Mouse (Mus musculus) stomach, embryonic 15.5 days (tissue): ENCODE measurements around the gene Mpv17l2. TPM values are rescaled to one million over a fixed set of nuclear protein-coding genes. Genes with fewer than 3 reads are reported as not detected.

Experiments used
- ATAC-seq: fragments of 200-750 bp; cut with Nextera tagmentation; 2 replicates; pipeline ENCODE4 v1.8.0; 2017; ENCODE audit warnings: low read depth, moderate number of reproducible peaks, moderate TSS enrichment; ENCODE audit not compliant: insufficient read depth, low FRiP score
- H3K27ac ChIP-seq: fragments of 300-500 bp; sonication (generic); 2 replicates; pipeline ENCODE4 v1.5.1; 2015; ENCODE audit warnings: mild to moderate bottlenecking, inconsistent platforms
- H3K27me3 ChIP-seq: fragments of 300-500 bp; sonication (generic); replicated peaks from 2 replicates; pipeline ENCODE4 v1.6.1; 2015; ENCODE audit warnings: inconsistent platforms
- H3K36me3 ChIP-seq: fragments of 300-500 bp; sonication (generic); 2 replicates; pipeline ENCODE4 v1.6.1; 2015; ENCODE audit warnings: inconsistent platforms
- H3K4me1 ChIP-seq: fragments of 300-500 bp; sonication (generic); 2 replicates; pipeline ENCODE4 v1.6.1; 2015; ENCODE audit warnings: inconsistent platforms
- H3K4me2 ChIP-seq: fragments of 300-500 bp; sonication (generic); 2 replicates; pipeline ENCODE4 v1.6.1; 2015; ENCODE audit warnings: mild to moderate bottlenecking, inconsistent platforms
- H3K4me3 ChIP-seq: fragments of 300-500 bp; sonication (generic); replicated peaks from 2 replicates; pipeline ENCODE4 v1.5.1; 2015; ENCODE audit warnings: inconsistent platforms
- H3K9ac ChIP-seq: fragments of 300-500 bp; sonication (generic); 2 replicates; pipeline ENCODE4 v1.6.1; 2015; ENCODE audit warnings: inconsistent platforms
- H3K9me3 ChIP-seq: fragments of 300-500 bp; sonication (generic); 2 replicates; pipeline ENCODE4 v1.6.1; 2016; ENCODE audit warnings: inconsistent platforms
- WGBS: fragments of 180-500 bp; shearing (Covaris S2); methylation state at CpG from one replicate; pipeline ENCODE4 v1.1.7; 2015; 5-methylcytosine and 5-hydroxymethylcytosine counted together
- polyA plus RNA-seq: library from polyadenylated mRNA; unstranded; fragments of >200 nt; fragmentation: Nextera tagmentation; extraction: Ambion mirVana; gene quantifications from 2 replicates; pipeline ENCODE4 v1.2.1, GENCODE M21; 2015

Mpv17l2 gene
- polyA plus RNA-seq, 1 experiment from 2014 or later, result 44.4 TPM

DNA sequence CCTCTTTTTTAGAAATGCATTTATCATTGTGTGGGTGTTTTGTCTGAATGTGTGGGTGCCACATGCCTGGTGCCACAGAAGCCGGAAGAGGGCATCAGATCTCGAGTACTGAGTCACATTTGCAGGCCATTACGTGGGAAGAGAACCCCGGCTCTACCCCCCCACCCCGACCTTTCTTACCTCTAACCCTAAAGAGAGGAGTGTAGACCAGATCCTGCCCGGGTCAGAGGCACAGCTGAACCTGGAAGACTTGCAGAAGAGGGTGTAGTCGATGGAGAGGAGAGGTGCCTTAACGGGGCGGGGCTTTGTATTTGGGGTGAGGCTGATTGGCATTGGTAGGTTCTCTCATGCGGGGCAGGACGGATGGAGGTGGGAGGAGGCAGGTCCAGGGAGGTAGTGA lies 15.9 kb downstream of the Mpv17l2 start:
- no peak overlapping the region for H3K4me3 ChIP-seq
- no peak overlapping the region for H3K9ac ChIP-seq
- H3K27me3 ChIP-seq, result peaks cover 67% of the 10 kb centered on the region
- H3K36me3 ChIP-seq, result no peaks in the 10 kb centered on the region
- H3K4me1 ChIP-seq, result peaks cover 14% of the 10 kb centered on the region
- H3K4me2 ChIP-seq, result no peak overlapping the region
- no peak for ATAC-seq
- H3K27ac ChIP-seq, result no peak overlapping the region
- no peaks in the 10 kb centered on the region for H3K9me3 ChIP-seq
- WGBS, result 48% methylated on average over 11 of the region's 11 CpGs

GRCm38 (mm10) chr8:70743656-70744590 lies 16.8 kb downstream of the Mpv17l2 start:
- Histone ChIP-seq H3K4me3 (peak overlapping the region; percentile 22), H3K36me3 (no peaks in the 10 kb centered on the region), H3K27me3 (peaks cover 67% of the 10 kb centered on the region), H3K9me3 (no peaks in the 10 kb centered on the region), H3K9ac (no peak overlapping the region), H3K4me2 (peak overlapping the region; percentile 54), H3K4me1 (peaks cover 14% of the 10 kb centered on the region), H3K27ac (no peak overlapping the region)
- ATAC-seq, result 0 out of 2 replicates have a peak, but pooled peaks have one; percentile 11
- 5% methylated on average over 48 of the region's 48 CpGs for WGBS

DNA sequence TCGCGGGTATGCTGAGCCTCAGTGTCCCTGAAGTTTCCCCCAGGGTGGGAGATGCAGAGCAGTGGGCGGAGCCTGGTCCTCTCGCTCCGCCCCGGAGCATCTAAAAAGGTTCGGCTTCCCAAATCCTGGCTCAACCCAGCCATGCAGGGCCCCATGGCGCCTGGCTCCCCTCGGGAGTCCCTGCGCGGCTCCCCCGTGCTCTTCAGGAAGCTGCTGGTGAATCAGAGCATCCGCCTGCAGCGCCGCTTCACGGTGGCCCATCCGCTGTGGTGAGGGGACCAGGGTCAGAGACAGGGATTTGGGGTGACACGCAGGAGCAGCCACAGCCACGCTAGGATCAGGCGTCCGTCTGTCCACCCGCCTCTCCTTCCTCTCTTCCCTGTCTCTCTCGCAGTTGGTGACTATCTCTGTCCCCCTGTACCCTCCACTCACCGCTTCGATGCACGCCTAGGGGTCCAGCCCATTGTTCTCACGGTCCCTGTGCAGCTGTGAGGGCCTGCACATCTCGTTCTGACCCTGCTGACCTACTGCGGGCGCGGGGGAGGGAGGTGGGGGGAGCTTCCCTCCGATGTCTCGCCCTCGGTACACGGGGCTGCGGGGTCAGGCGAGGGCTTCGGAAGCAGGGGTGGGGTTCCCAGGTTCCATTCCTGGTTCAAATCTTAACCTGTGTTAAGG lies 17.6 kb downstream of the Mpv17l2 start:
- WGBS, result 6% methylated on average over 38 of the region's 38 CpGs
- Histone ChIP-seq H3K36me3 (no peaks in the 10 kb centered on the region), H3K4me1 (peaks cover 14% of the 10 kb centered on the region), H3K4me2 (peak overlapping the region; percentile 54), H3K9me3 (no peaks in the 10 kb centered on the region), H3K27me3 (peaks cover 67% of the 10 kb centered on the region), H3K4me3 (peak overlapping the region; percentile 5; the same call in 1 of the 2 replicates), H3K9ac (no peak overlapping the region), H3K27ac (no peak overlapping the region)
- no peak for ATAC-seq

GRCm38 (mm10) chr8:70742176-70742575 lies 18.6 kb downstream of the Mpv17l2 start:
- Histone ChIP-seq H3K4me1 (peaks cover 14% of the 10 kb centered on the region), H3K9me3 (no peaks in the 10 kb centered on the region), H3K4me2 (no peak overlapping the region), H3K27me3 (peaks cover 59% of the 10 kb centered on the region), H3K27ac (no peak overlapping the region), H3K9ac (no peak overlapping the region), H3K4me3 (no peak overlapping the region), H3K36me3 (no peaks in the 10 kb centered on the region)
- ATAC-seq, result no peak
- WGBS, result 46% methylated on average over 11 of the region's 11 CpGs

- Histone ChIP-seq H3K4me2 (no peak overlapping the region), H3K36me3 (no peaks in the 10 kb centered on the region), H3K9ac (no peak overlapping the region), H3K4me3 (no peak overlapping the region), H3K4me1 (peaks cover 14% of the 10 kb centered on the region), H3K9me3 (no peaks in the 10 kb centered on the region), H3K27ac (no peak overlapping the region), H3K27me3 (peaks cover 54% of the 10 kb centered on the region)
- WGBS, result 54% methylated on average over 5 of the region's 5 CpGs
- no peak for ATAC-seq
Measured at GRCm38 (mm10) chr8:70741661-70742060, 19.1 kb downstream of the Mpv17l2 start.

GRCm38 (mm10) chr8:70738211-70738610 lies 22.5 kb downstream of the Mpv17l2 start:
- Histone ChIP-seq H3K9ac (no peak overlapping the region), H3K4me1 (peaks cover 4% of the 10 kb centered on the region; the same call in 1 of the 2 replicates), H3K4me3 (no peak overlapping the region), H3K27ac (no peak overlapping the region), H3K4me2 (no peak overlapping the region), H3K9me3 (no peaks in the 10 kb centered on the region), H3K27me3 (peaks cover 21% of the 10 kb centered on the region), H3K36me3 (no peaks in the 10 kb centered on the region)
- no peak for ATAC-seq
- WGBS, result 45% methylated on average over 3 of the region's 3 CpGs

DNA sequence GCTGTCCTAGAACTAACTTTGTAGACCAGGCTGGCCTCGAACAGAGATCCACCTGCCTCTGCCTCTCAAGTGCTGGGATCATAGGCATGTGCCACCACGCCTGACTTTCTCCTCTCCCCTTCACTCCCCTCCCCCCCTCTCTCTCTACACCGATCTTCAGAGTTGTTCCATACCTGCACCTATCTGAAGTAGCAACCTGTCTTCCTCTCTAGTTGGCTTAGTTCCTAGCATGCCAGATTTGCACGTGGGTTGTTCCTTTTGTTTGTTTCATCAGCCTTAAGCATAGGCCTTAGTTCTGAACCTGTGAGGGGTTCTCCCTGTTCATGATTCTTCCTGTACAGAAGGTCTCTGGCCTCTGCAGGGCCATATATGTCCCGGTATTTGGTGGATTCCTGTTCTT lies 23.0 kb downstream of the Mpv17l2 start:
- Histone ChIP-seq H3K9ac (no peak overlapping the region), H3K36me3 (no peaks in the 10 kb centered on the region), H3K9me3 (no peaks in the 10 kb centered on the region), H3K4me2 (no peak overlapping the region), H3K4me1 (no peaks in the 10 kb centered on the region), H3K27me3 (peaks cover 16% of the 10 kb centered on the region), H3K27ac (no peak overlapping the region), H3K4me3 (no peak overlapping the region)
- ATAC-seq, result no peak
- WGBS, result 64% methylated on average over 5 of the region's 5 CpGs

DNA sequence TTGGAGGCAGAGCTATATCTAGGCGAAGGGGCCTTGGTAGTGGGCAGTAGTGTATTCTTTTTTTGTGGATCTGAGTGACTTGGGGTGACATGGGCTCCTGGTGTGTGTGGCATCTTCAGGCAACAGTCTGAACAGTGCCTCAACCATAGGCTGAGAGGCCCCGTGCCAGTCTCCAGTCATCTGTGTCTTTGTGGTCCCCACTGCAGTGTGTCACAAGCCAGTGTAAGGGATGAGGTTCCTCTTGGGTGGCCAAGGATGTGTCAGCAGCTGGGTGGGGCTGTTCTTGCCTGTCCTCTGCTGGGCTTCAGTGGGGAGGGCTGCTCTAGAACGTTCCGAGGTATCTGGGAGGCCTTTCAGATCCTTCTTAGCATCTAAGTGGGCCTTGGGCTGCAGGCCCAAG lies 29.8 kb downstream of the Mpv17l2 start:
- H3K4me2 ChIP-seq, result no peak overlapping the region
- 0 out of 2 replicates have a peak, but pooled peaks cover 2% of the 10 kb centered on the region for H3K4me1 ChIP-seq
- H3K9me3 ChIP-seq, result no peaks in the 10 kb centered on the region
- H3K36me3 ChIP-seq, result no peaks in the 10 kb centered on the region
- 84% methylated on average over 4 of the region's 4 CpGs for WGBS
- H3K27me3 ChIP-seq, result peaks cover 24% of the 10 kb centered on the region; the same call in 1 of the 2 replicates
- ATAC-seq, result no peak
- H3K4me3 ChIP-seq, result no peak overlapping the region
- no peak overlapping the region for H3K27ac ChIP-seq
- H3K9ac ChIP-seq, result no peak overlapping the region

DNA sequence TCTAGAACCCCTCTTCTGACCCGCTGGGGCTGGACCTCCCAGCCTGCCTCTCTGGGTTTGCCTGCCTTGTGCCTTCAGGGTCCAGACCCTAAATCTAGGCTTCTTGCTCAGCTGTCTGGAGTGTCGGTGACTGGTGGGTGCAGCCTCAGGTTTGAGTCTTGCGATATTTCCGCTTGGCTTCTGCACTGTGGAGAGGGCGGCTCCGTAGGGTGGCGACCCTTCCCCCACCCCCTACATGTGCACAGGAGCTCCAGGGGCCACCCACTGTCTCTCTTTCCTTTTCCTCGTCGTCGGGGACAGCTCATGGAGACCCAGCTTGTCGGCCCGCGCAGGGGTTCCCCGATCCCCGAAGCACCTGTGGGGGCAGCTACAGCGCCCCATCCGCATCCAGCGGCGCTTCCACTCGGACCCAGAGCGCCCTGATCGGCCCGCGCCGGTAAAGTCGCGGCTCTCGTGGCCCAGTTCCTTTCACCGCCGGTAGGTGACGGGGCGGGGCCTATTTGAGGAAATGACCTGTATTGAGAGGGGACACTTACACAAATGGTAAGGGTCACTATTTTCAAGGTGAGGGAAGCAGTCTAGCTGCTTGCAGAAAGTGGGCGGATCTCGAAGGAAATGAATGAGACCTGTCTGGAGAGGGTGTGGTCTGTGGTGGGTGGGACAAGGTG lies 30.8 kb downstream of the Mpv17l2 start:
- no peak overlapping the region for H3K27ac ChIP-seq
- peak overlapping the region; percentile 59 for H3K4me2 ChIP-seq
- ATAC-seq, result peak; percentile 25; the same call in 1 of the 2 replicates
- H3K4me1 ChIP-seq, result 0 out of 2 replicates have a peak, but pooled peaks cover 2% of the 10 kb centered on the region
- peak overlapping the region; percentile 32 for H3K4me3 ChIP-seq
- WGBS, result 3% methylated on average over 34 of the region's 34 CpGs
- H3K9ac ChIP-seq, result no peak overlapping the region
- no peaks in the 10 kb centered on the region for H3K36me3 ChIP-seq
- peaks cover 24% of the 10 kb centered on the region; the same call in 1 of the 2 replicates for H3K27me3 ChIP-seq
- no peaks in the 10 kb centered on the region for H3K9me3 ChIP-seq

DNA sequence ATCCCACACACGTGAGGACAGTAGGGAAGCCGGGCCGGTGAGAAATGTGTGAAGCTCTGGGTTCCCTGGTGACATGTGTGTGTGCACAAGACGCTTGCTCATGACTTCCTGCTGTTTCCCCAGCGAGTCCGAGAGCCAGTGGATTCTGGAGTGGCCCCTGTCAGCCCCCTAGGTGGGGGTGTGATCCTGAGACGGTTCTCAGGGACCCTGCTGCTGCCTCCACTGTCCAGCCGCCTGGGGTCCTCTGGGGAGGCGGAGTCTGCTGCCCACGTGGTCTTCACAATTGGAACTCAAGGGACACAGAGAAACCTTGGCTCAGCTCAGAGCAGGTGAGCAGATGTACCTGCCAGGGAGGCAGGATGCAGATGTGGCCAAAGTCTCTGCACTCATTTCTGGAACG lies 34.0 kb downstream of the Mpv17l2 start:
- peaks cover 24% of the 10 kb centered on the region; the same call in 1 of the 2 replicates for H3K27me3 ChIP-seq
- H3K4me1 ChIP-seq, result peaks cover 2% of the 10 kb centered on the region; the same call in 1 of the 2 replicates
- no peaks in the 10 kb centered on the region for H3K36me3 ChIP-seq
- H3K4me2 ChIP-seq, result no peak overlapping the region
- no peak overlapping the region for H3K27ac ChIP-seq
- no peak for ATAC-seq
- H3K9ac ChIP-seq, result no peak overlapping the region
- H3K9me3 ChIP-seq, result no peaks in the 10 kb centered on the region
- no peak overlapping the region for H3K4me3 ChIP-seq
- 44% methylated on average over 11 of the region's 11 CpGs for WGBS

DNA sequence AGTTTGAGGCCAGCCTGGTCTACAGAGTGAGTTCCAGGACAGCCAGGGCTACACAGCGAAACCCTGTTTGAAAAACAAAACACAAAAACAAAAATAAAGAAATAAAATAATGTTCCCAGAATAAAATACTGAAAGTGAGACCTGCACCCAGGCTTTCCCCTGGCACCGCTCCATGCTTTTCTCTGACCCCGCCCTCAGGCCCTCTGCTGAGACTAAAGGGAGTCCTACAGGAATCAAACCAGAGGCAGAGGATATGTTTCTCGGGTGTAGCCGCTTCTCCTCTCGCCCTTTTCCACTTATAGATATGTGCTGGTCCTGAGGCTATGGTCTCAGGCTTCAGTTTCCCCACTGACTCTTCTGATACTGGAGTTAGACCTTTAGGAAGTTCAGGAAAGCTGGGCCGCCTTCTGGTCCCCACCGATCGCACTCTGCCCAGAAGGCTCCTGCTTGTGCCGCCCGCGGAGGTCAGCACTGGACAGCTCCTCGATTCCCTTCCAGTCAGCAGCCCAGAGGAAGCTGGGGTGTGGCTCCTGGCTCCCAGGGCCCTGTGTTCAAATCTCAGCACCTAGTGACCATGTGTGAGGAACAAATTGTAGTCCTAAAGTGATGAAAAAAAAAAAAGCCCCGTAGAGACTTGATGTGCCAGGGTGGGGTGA lies 34.8 kb downstream of the Mpv17l2 start:
- no peak overlapping the region for H3K4me3 ChIP-seq
- no peaks in the 10 kb centered on the region for H3K9me3 ChIP-seq
- no peaks in the 10 kb centered on the region for H3K36me3 ChIP-seq
- peaks cover 21% of the 10 kb centered on the region; the same call in 1 of the 2 replicates for H3K27me3 ChIP-seq
- no peak for ATAC-seq
- H3K27ac ChIP-seq, result no peak overlapping the region
- WGBS, result 29% methylated on average over 14 of the region's 14 CpGs
- H3K4me2 ChIP-seq, result no peak overlapping the region
- H3K4me1 ChIP-seq, result peaks cover 2% of the 10 kb centered on the region; the same call in 1 of the 2 replicates
- no peak overlapping the region for H3K9ac ChIP-seq
